Mouse (Mus musculus) Muller cell, postnatal 12 days (primary cell): ENCODE measurements at regions not wholly inside any gene's neighbourhood (a gene's known extent, or its start where the extent isn't known, plus 50 kb on each side); places are given as distances from the start of the nearest gene placed in this dataset.
A peak's percentile ranks its signal among the peaks of the same experiment; 100 is the strongest.

Experiments
- DNase-seq: peaks from one replicate; pipeline ENCODE4 v3.0.0-alpha.2; 2015; ENCODE audit errors: inconsistent ontology term

DNA sequence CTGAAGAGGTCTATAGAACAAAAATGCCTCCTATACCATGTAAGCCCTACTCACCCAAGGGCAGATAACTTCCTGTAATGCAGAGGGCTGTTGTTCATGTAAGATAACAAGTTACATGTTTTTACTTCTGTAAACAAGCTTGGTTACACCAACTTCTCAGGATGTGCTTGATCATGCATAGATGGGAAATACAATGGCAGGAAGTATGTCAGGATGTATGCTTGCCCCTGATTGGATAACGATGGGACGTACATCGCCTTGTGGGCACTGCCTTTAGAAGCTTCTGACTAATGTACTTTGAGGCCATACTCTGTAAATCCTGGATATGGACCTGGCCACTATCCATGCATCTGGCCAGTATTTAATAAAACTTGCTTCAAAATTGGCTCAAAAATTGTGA, 69.2 kb upstream of the Pde3b start:
- no peak for DNase-seq

- no peak for DNase-seq
Measured at GRCm38 (mm10) chr7:114347006-114347405, 68.1 kb upstream of the Pde3b start.

GRCm38 (mm10) chr7:114350968-114351367, 64.1 kb upstream of the Pde3b start:
- DNase-seq = no peak

GRCm38 (mm10) chr7:114356381-114356780, 58.7 kb upstream of the Pde3b start:
- no peak for DNase-seq

- no peak for DNase-seq
Measured at GRCm38 (mm10) chr7:114362166-114362565, 52.9 kb upstream of the Pde3b start.

- DNase-seq = peak; percentile 55
Measured at GRCm38 (mm10) chr7:114364041-114364440, 51.0 kb upstream of the Pde3b start.
